Mouse (Mus musculus) heart, adult 2 months (tissue): ENCODE data around the gene Srpk1.

Experiments
- CTCF ChIP-seq: fragments of 200-600 bp; IDR thresholded peaks from 2 replicates; pipeline ENCODE4 v1.8.1; 2022; ENCODE audit warnings: antibody characterized with exemption, mild to moderate bottlenecking, moderate library complexity
- POLR2A ChIP-seq: fragments of 200-500 bp; IDR thresholded peaks from 2 replicates; pipeline ENCODE4 v1.6.1; 2011; ENCODE audit warnings: mild to moderate bottlenecking, low read depth, low read length, control low read depth; ENCODE audit not compliant: insufficient read depth

DNA sequence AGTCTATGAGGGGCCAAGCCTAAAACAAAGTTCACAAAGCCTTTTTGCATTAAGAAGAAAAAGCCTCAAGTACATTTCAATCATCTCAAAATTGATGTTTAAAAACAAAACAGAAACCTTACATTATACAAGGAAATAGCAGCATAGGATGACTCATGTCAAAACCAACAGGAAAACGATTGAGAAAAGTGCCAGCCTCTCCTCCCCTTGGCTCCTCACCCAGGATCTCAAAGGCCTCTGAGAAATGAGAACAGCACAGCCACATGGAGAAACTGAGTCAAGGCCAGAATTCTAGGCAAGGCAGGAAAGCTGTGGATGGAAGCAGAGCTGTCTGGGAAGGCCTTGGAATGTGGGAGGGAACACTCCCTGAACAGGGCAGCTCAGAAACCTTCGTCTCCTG lies 33.9 kb downstream of the Srpk1 start:
- TF ChIP-seq CTCF (no peak), POLR2A (no peak)
